Mouse (Mus musculus): ENCODE measurements around the gene Nnat. TPM values are rescaled to one million over a fixed set of nuclear protein-coding genes. Genes with fewer than 3 reads are reported as not detected.

Gene Nnat
- polyA plus RNA-seq, 1 experiment from 2014 or later, result 1,932 TPM

DNA sequence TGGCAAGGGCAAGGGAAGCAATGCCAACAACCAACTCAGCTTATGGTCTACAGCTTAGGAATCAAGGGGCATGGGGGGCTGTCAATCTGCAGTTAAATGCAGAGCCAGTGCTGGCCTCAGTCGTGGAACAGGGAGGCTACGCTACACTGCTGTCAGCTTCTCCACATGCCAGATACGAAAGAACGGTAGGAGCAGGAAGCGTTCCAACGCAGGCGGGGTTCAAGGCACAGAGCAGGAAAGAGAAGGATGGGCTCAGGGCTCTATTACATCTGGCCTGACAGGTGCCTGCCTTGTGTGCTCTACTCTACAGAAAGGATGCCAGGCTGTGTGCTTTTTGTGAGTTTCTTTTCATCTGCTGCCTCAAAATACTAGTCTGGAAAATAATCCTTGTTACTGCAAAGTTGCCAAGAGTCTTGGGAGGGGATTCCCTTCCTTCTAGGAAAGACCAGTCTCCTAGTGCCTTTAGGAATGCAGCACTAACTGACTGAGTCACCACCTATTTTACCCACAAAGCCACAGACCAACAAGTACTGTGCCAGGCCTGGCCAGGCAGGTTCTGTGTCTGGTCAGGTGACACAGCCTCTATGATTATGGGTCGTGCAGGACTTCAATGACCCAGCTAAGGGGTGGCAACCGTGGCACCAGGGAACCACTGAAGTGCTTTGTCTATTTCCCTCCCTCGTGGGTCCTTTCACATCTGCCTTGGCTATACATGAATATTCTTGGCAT is 7.6 kb upstream of the Nnat start:
- Histone ChIP-seq H3K9me3 (peaks cover 4% of the 10 kb centered on the region; the same call in 1 of the 2 replicates), H3K4me1 (replicated peaks) (peaks cover 61% of the 10 kb centered on the region), H3K4me3 (replicated peaks) (no peak overlapping the region), H3K9ac (replicated peaks) (0 out of 2 replicates have a peak overlapping the region, but pooled peaks have one; percentile 4), H3K36me3 (peaks cover 31% of the 10 kb centered on the region), H3K4me2 (no peak overlapping the region), H3K27me3 (no peaks in the 10 kb centered on the region), H3K27ac (peak overlapping the region; percentile 23; the same call in 1 of the 2 replicates)
- WGBS, result 73% methylated on average over 10 of the region's 10 CpGs
- ATAC-seq (ENCODE audit: insufficient number of reproducible peaks, insufficient read depth, low FRiP score, low TSS enrichment, low read depth), result no peak

DNA sequence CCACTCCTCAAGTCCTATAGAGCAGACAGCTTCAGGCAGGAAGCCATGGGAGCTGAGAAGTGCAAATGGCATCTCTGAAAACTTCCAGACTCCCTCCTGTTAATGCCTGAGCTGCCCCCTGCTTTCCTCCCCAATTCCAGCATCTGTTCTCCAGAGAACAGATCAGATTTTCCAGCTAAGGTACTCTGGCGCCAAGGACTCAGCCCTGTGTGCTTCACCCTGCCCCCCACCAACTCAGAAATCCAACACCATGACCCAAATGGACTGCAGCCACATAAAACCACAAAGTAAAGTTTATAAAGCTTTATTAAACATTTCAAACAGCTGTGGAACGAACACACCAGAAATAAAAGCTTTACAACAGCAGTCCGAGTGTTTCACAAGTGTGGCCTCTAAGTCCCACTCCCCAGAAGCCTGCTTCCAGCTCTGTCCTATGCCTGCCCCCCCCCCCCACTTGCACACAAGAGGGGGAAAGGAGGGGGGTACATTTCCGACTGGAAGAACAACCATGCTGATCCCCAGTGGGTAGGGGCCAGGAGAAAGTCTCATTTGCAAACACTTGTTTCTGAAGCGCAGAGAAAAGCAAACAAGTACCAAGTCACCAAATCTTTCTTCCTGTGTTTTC is 3.7 kb upstream of the Nnat start:
- Histone ChIP-seq H3K27me3 (no peaks in the 10 kb centered on the region), H3K4me2 (peak overlapping the region; percentile 36), H3K4me1 (replicated peaks) (peaks cover 74% of the 10 kb centered on the region), H3K9me3 (peaks cover 40% of the 10 kb centered on the region), H3K27ac (peak overlapping the region; percentile 88), H3K4me3 (replicated peaks) (no peak overlapping the region), H3K36me3 (peaks cover 45% of the 10 kb centered on the region), H3K9ac (replicated peaks) (0 out of 2 replicates have a peak overlapping the region, but pooled peaks have one; percentile 8)
- ATAC-seq (ENCODE audit: insufficient number of reproducible peaks, insufficient read depth, low FRiP score, low TSS enrichment, low read depth), result peak; percentile 82
- WGBS, result 19% methylated on average over 5 of the region's 5 CpGs

DNA sequence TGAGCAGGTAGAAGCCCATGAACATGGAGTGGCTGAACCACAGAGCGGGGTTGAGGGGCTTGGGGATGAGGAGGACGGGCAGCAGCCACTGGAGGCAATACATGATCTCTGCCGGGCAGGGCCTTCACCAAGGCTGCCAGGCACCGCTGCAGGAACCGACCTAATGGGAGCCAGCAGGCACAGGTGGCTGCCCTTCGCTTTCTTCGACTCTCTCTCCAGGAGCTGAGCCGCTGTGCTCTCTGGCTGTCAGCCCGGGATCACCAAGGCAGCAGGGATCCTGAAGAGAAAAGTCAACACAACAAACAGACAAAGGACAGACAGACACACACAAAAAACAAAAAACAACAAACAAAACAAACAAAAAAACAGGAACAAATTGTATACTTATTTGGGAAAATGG is 1.8 kb upstream of the Nnat start:
- H3K4me1 ChIP-seq (replicated peaks), result peaks cover 76% of the 10 kb centered on the region
- no peak overlapping the region for H3K27ac ChIP-seq
- peaks cover 63% of the 10 kb centered on the region for H3K36me3 ChIP-seq
- H3K4me3 ChIP-seq (replicated peaks), result no peak overlapping the region
- no peaks in the 10 kb centered on the region for H3K27me3 ChIP-seq
- WGBS, result 73% methylated on average over 9 of the region's 9 CpGs
- ATAC-seq (ENCODE audit: insufficient number of reproducible peaks, insufficient read depth, low FRiP score, low TSS enrichment, low read depth), result no peak
- peaks cover 57% of the 10 kb centered on the region for H3K9me3 ChIP-seq
- H3K9ac ChIP-seq (replicated peaks), result no peak overlapping the region
- H3K4me2 ChIP-seq, result no peak overlapping the region

DNA sequence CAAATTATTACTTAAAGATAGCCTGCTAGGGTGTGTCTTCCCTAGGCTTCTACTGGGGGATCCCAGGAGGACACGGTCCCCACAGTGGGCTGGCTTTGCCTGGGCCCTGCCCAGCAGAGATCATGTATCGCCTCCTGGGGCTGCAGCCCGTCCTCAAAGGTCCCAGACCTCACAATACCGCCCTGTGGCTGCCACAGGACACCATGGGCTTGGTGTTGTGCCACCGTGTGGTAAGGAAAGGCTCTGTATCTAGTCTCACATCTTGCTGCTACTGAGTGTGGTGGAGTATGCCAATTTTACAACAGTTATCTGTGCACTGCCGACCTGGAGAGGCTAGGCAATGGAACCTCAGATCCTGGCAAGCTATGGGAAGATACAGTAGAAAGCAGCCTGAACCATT is 1.4 kb upstream of the Nnat start:
- WGBS, result 55% methylated on average over 6 of the region's 6 CpGs
- no peak for ATAC-seq (ENCODE audit: insufficient number of reproducible peaks, insufficient read depth, low FRiP score, low TSS enrichment, low read depth)
- Histone ChIP-seq H3K4me3 (replicated peaks) (no peak overlapping the region), H3K4me2 (no peak overlapping the region), H3K36me3 (peaks cover 68% of the 10 kb centered on the region), H3K27ac (no peak overlapping the region), H3K9ac (replicated peaks) (no peak overlapping the region), H3K27me3 (no peaks in the 10 kb centered on the region), H3K4me1 (replicated peaks) (peaks cover 76% of the 10 kb centered on the region), H3K9me3 (peaks cover 62% of the 10 kb centered on the region)

DNA sequence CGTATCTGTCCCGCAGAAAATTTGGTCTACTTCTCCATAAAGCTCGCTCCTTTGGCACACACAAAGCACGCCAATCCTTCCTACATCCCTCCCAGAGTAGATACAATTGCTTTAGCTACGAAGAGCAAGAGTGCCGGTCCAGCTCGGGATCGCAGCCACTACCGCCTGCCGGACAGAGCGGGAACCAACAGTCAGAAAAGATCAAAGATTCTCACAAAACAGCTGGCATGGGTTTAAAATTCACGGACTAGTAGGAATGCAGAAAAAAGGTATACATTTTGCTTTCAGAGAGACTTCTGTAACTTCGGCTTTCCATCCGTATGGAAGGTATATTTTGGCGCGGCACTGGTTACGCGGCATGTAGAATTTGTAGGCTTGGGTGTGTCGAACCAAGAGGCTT is 438 bp upstream of the Nnat start:
- WGBS, result 52% methylated on average over 19 of the region's 19 CpGs
- H3K9ac ChIP-seq (replicated peaks), result no peak overlapping the region
- peaks cover 76% of the 10 kb centered on the region for H3K36me3 ChIP-seq
- peaks cover 65% of the 10 kb centered on the region for H3K9me3 ChIP-seq
- H3K27ac ChIP-seq, result peak overlapping the region; percentile 89
- peaks cover 73% of the 10 kb centered on the region for H3K4me1 ChIP-seq (replicated peaks)
- peak overlapping the region; percentile 75 for H3K4me2 ChIP-seq
- no peaks in the 10 kb centered on the region for H3K27me3 ChIP-seq
- peak overlapping the region; percentile 57 for H3K4me3 ChIP-seq (replicated peaks)
- no peak for ATAC-seq (ENCODE audit: insufficient number of reproducible peaks, insufficient read depth, low FRiP score, low TSS enrichment, low read depth)

DNA sequence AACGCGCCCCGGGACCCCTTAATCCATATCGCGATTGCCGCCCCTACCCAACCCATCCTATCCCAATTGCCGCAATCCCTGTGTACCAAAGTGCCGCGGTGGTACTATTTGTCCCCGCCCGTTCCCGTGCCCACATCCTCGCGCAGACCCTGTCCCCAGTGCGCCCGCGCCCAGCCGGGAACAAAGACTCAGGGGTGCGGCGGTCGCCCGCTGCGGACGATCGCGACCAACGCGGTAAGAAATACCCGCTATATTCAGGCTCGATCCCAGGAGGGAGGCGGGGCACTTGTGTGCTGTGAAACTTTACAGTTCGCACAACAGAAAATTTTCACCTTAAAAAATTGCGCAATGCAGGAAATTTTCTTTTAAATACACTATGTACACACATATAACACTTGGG is 424 bp downstream of the Nnat start:
- peak overlapping the region; percentile 83 for H3K9ac ChIP-seq (replicated peaks)
- H3K4me2 ChIP-seq, result peak overlapping the region; percentile 75
- peak overlapping the region; percentile 57 for H3K4me3 ChIP-seq (replicated peaks)
- H3K27me3 ChIP-seq, result no peaks in the 10 kb centered on the region
- WGBS, result 48% methylated on average over 33 of the region's 33 CpGs
- H3K27ac ChIP-seq, result peak overlapping the region; percentile 89
- ATAC-seq (ENCODE audit: insufficient number of reproducible peaks, insufficient read depth, low FRiP score, low TSS enrichment, low read depth), result no peak
- peaks cover 65% of the 10 kb centered on the region for H3K9me3 ChIP-seq
- peaks cover 76% of the 10 kb centered on the region for H3K36me3 ChIP-seq
- peaks cover 73% of the 10 kb centered on the region for H3K4me1 ChIP-seq (replicated peaks)

DNA sequence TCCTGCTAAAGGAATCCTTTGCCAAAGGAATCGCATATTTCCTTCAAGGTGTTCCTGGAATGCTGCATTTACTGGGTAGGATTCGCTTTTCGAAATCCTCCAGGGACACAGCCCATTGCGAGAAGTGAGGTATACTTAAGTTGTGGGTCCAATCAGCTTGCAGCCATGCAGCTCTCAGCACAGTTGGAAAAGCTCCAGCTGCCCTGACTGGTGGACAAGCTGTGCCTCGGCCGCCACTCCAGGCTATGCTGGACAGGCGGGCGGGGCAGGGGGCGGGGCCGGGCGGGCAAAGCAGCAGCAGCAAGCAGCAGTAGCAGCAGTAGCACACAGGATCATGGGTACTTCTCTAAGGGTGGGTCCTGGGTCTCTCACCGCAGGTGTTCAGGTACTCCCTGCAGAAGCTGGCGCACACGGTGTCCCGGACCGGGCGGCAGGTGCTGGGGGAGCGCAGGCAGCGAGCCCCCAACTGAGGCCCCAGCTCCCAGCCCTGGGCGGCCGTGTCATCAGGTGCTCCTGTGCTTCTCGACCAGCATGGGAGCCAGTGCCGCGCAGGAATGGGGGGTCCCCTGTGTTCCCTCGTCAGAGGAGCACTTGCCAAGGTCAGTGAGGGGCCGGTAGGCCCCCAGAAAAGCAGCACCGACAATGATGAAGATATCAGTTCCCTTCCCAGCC is 1.4 kb downstream of the Nnat start:
- Histone ChIP-seq H3K4me3 (replicated peaks) (peak overlapping the region; percentile 57), H3K27me3 (no peaks in the 10 kb centered on the region), H3K4me2 (peak overlapping the region; percentile 75), H3K4me1 (replicated peaks) (peaks cover 64% of the 10 kb centered on the region), H3K27ac (peak overlapping the region; percentile 66), H3K36me3 (peaks cover 74% of the 10 kb centered on the region), H3K9me3 (peaks cover 65% of the 10 kb centered on the region), H3K9ac (replicated peaks) (peak overlapping the region; percentile 59)
- peak; percentile 35 for ATAC-seq (ENCODE audit: insufficient number of reproducible peaks, insufficient read depth, low FRiP score, low TSS enrichment, low read depth)
- WGBS, result 56% methylated on average over 27 of the region's 27 CpGs

DNA sequence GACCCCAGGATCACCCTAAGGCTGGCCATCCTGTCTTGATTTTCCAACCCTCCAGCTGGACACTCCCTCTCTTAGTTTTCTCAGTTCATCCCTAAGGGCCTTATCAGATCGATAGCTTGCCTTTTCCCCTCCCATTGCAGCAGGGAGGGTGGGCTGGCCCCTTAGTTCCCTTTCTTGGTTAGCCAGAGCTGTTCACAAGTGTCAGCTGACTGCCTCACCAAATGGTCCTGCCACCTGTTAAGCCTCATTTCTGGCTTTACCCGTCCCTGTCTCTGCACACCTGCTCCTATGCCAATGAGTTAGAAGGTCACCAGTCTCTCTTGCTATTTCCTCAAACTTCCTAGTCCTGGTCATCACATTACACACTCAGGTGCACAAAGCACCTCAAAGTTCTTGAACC is 3.2 kb downstream of the Nnat start:
- Histone ChIP-seq H3K9ac (replicated peaks) (no peak overlapping the region), H3K4me3 (replicated peaks) (no peak overlapping the region), H3K4me1 (replicated peaks) (peaks cover 54% of the 10 kb centered on the region), H3K36me3 (peaks cover 56% of the 10 kb centered on the region), H3K4me2 (no peak overlapping the region), H3K27me3 (no peaks in the 10 kb centered on the region), H3K9me3 (peaks cover 53% of the 10 kb centered on the region), H3K27ac (no peak overlapping the region; the same call in 1 of the 2 replicates)
- WGBS, result 43% methylated on average over 2 of the region's 2 CpGs
- ATAC-seq (ENCODE audit: insufficient number of reproducible peaks, insufficient read depth, low FRiP score, low TSS enrichment, low read depth), result no peak

DNA sequence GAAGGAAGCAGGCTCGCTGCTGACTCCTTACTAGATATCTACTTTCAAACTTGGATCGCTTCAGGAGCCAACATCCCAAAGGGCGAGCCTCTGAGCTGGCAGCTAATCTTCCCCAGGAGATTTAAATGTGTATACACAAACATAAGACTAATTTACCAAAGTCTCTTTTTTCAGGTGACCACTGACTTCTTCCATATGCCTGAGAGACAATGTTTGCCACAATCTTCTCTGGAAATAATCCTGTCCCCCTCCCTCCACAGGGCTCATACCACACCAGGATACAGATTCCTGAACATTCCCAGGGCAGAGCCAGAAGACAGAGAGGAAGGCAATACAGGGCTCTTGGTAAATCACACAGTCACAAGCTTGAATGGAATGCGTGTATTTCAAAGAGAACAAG is 4.8 kb downstream of the Nnat start:
- ATAC-seq (ENCODE audit: insufficient number of reproducible peaks, insufficient read depth, low FRiP score, low TSS enrichment, low read depth), result no peak
- H3K27me3 ChIP-seq, result no peaks in the 10 kb centered on the region
- peak overlapping the region; percentile 70 for H3K4me2 ChIP-seq
- no peak overlapping the region; the same call in 1 of the 2 replicates for H3K9ac ChIP-seq (replicated peaks)
- peaks cover 36% of the 10 kb centered on the region for H3K9me3 ChIP-seq
- peaks cover 42% of the 10 kb centered on the region for H3K36me3 ChIP-seq
- H3K4me3 ChIP-seq (replicated peaks), result peak overlapping the region; percentile 98
- 80% methylated on average over 4 of the region's 4 CpGs for WGBS
- peaks cover 50% of the 10 kb centered on the region for H3K4me1 ChIP-seq (replicated peaks)
- no peak overlapping the region; the same call in 1 of the 2 replicates for H3K27ac ChIP-seq

DNA sequence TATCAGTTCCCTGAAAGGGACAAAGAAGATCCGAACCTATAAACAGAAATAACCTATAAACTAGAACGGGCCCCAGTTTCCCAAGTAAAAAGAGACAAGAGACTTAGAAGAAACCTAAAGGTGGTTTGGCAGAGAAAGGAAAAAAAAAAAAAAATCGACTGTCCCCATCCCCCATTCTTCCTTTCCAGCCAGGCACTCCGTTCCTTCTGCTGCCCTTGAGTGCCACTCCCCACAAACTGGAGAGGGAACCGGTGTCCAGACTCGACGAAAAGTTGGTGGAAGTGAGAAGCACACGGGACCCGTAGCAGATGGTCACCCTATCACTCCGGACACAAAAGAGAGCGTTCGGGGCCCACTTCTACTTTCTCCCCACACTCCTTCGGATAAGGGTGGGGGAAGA is 5.6 kb downstream of the Nnat start:
- peak overlapping the region; percentile 70 for H3K4me2 ChIP-seq
- no peak for ATAC-seq (ENCODE audit: insufficient number of reproducible peaks, insufficient read depth, low FRiP score, low TSS enrichment, low read depth)
- H3K27me3 ChIP-seq, result no peaks in the 10 kb centered on the region
- H3K4me3 ChIP-seq (replicated peaks), result peak overlapping the region; percentile 98
- H3K9me3 ChIP-seq, result peaks cover 29% of the 10 kb centered on the region
- WGBS, result 5% methylated on average over 13 of the region's 13 CpGs
- peak overlapping the region; percentile 90 for H3K27ac ChIP-seq
- peaks cover 35% of the 10 kb centered on the region for H3K36me3 ChIP-seq
- H3K9ac ChIP-seq (replicated peaks), result peak overlapping the region; percentile 95
- H3K4me1 ChIP-seq (replicated peaks), result peaks cover 50% of the 10 kb centered on the region

DNA sequence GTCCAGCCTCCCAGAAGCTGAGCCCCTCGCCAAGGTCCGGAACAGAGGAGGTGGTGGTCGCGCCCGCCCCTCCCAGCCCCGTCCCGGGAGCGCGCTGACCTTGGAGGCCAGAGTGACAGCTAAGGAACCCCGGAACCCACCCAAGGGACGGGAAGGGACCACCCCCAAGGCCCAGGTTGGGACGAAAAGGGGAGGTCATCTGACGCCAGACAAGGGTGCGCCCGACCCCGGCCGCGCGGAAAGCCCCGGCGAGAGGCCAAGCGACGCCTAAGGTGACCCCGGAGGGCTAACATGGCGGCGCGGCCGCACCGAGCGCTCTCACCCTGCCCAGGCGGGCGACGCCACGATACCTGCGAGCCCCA is 6.0 kb downstream of the Nnat start:
- WGBS, result under 1% methylated on average over 33 of the region's 35 CpGs
- Histone ChIP-seq H3K27ac (peak overlapping the region; percentile 90), H3K4me1 (replicated peaks) (peaks cover 50% of the 10 kb centered on the region)

More for the DNA sequence above, 6.0 kb downstream of the Nnat start:
- Histone ChIP-seq H3K9me3 (peaks cover 28% of the 10 kb centered on the region), H3K9ac (replicated peaks) (peak overlapping the region; percentile 95), H3K4me3 (replicated peaks) (peak overlapping the region; percentile 98), H3K4me2 (peak overlapping the region; percentile 70), H3K36me3 (peaks cover 35% of the 10 kb centered on the region), H3K27me3 (no peaks in the 10 kb centered on the region)
- peak; percentile 1; the same call in 1 of the 2 replicates for ATAC-seq (ENCODE audit: insufficient number of reproducible peaks, insufficient read depth, low FRiP score, low TSS enrichment, low read depth)
